Mouse (Mus musculus): Measurements from ENCODE around the gene Eif3d.

DNA sequence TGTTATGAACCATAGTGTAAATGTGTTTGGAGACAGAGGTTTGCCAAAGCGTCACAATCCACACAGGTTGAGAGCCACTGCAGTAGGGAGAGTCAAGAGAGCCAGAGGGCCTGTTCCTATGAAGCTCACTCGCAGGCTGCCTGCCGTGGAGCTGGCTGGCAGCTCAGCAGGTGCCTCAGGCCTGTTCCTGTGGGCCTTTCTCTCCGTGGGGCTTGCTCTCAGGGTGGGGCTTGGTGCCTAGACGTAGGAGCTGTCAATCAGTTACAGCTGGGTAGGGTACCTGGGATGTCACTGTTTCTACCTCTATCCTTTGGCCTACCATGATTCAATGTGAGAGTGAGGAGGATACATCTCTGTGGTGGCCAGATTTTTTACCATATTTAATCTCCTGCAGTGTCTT lies 35.6 kb downstream of the Eif3d start:
- no peak for TF ChIP-seq CTCF (IDR thresholded peaks at IDR 0.05; ENCODE audit: low read depth, low read length)
- TF ChIP-seq TAL1 (conservative IDR thresholded peaks at IDR 0.05; ENCODE audit: low read depth, low read length) = no peak
- TF ChIP-seq POLR2AphosphoS5 (IDR thresholded peaks at IDR 0.05; ENCODE audit: insufficient replicate concordance, low read depth, low read length) = no peak
